Mouse (Mus musculus): Measurements from ENCODE around the gene 4930568D16Rik.

GRCm38 (mm10) chr2:35325930-35326329 lies 41.6 kb downstream of the 4930568D16Rik start:
- TF ChIP-seq CTCF (IDR thresholded peaks at IDR 0.05; ENCODE audit: control insufficient read depth, insufficient read depth, low read length), result no peak
- no peak for TF ChIP-seq POLR2A (IDR thresholded peaks at IDR 0.05; ENCODE audit: borderline replicate concordance, control insufficient read depth, low read depth, low read length)

All from bone marrow, adult 2 months (tissue).